Mouse (Mus musculus) stomach, embryonic 15.5 days (tissue): ENCODE data around the gene Apba2. TPM values are rescaled to one million over a fixed set of nuclear protein-coding genes. Genes with fewer than 3 reads are reported as not detected.

Experiments
- ATAC-seq: fragments of 200-750 bp; cut with Nextera tagmentation; 2 replicates; pipeline ENCODE4 v1.8.0; 2017; ENCODE audit warnings: low read depth, moderate number of reproducible peaks, moderate TSS enrichment; ENCODE audit not compliant: insufficient read depth, low FRiP score
- H3K27ac ChIP-seq: fragments of 300-500 bp; sonication (generic); 2 replicates; pipeline ENCODE4 v1.5.1; 2015; ENCODE audit warnings: mild to moderate bottlenecking, inconsistent platforms
- H3K27me3 ChIP-seq: fragments of 300-500 bp; sonication (generic); replicated peaks from 2 replicates; pipeline ENCODE4 v1.6.1; 2015; ENCODE audit warnings: inconsistent platforms
- H3K36me3 ChIP-seq: fragments of 300-500 bp; sonication (generic); 2 replicates; pipeline ENCODE4 v1.6.1; 2015; ENCODE audit warnings: inconsistent platforms
- H3K4me1 ChIP-seq: fragments of 300-500 bp; sonication (generic); 2 replicates; pipeline ENCODE4 v1.6.1; 2015; ENCODE audit warnings: inconsistent platforms
- H3K4me2 ChIP-seq: fragments of 300-500 bp; sonication (generic); 2 replicates; pipeline ENCODE4 v1.6.1; 2015; ENCODE audit warnings: mild to moderate bottlenecking, inconsistent platforms
- H3K4me3 ChIP-seq: fragments of 300-500 bp; sonication (generic); replicated peaks from 2 replicates; pipeline ENCODE4 v1.5.1; 2015; ENCODE audit warnings: inconsistent platforms
- H3K9ac ChIP-seq: fragments of 300-500 bp; sonication (generic); 2 replicates; pipeline ENCODE4 v1.6.1; 2015; ENCODE audit warnings: inconsistent platforms
- H3K9me3 ChIP-seq: fragments of 300-500 bp; sonication (generic); 2 replicates; pipeline ENCODE4 v1.6.1; 2016; ENCODE audit warnings: inconsistent platforms
- WGBS: fragments of 180-500 bp; shearing (Covaris S2); methylation state at CpG from one replicate; pipeline ENCODE4 v1.1.7; 2015; 5-methylcytosine and 5-hydroxymethylcytosine counted together
- polyA plus RNA-seq: library from polyadenylated mRNA; unstranded; fragments of >200 nt; fragmentation: Nextera tagmentation; extraction: Ambion mirVana; gene quantifications from 2 replicates; pipeline ENCODE4 v1.2.1, GENCODE M21; 2015

The Apba2 gene
- polyA plus RNA-seq, 1 experiment from 2014 or later = 6.1 TPM

GRCm38 (mm10) chr7:64508826-64509225 lies 7.3 kb downstream of the Apba2 start:
- no peaks in the 10 kb centered on the region for H3K36me3 ChIP-seq
- ATAC-seq = no peak
- H3K4me3 ChIP-seq = no peak overlapping the region
- no peak overlapping the region for H3K27ac ChIP-seq
- H3K4me1 ChIP-seq = no peaks in the 10 kb centered on the region
- WGBS = 91% methylated on average over 7 of the region's 7 CpGs
- H3K9me3 ChIP-seq = no peaks in the 10 kb centered on the region
- H3K4me2 ChIP-seq = no peak overlapping the region
- no peak overlapping the region for H3K9ac ChIP-seq
- H3K27me3 ChIP-seq = 0 out of 2 replicates have a peak, but pooled peaks cover 6% of the 10 kb centered on the region

GRCm38 (mm10) chr7:64509911-64510310 lies 8.4 kb downstream of the Apba2 start:
- ATAC-seq = 0 out of 2 replicates have a peak, but pooled peaks have one; percentile 14
- 68% methylated on average over 2 of the region's 2 CpGs for WGBS
- Histone ChIP-seq H3K9me3 (no peaks in the 10 kb centered on the region), H3K4me1 (no peaks in the 10 kb centered on the region), H3K4me3 (no peak overlapping the region), H3K27ac (no peak overlapping the region), H3K9ac (no peak overlapping the region), H3K27me3 (0 out of 2 replicates have a peak, but pooled peaks cover under 1% of the 10 kb centered on the region), H3K4me2 (no peak overlapping the region), H3K36me3 (no peaks in the 10 kb centered on the region)

DNA sequence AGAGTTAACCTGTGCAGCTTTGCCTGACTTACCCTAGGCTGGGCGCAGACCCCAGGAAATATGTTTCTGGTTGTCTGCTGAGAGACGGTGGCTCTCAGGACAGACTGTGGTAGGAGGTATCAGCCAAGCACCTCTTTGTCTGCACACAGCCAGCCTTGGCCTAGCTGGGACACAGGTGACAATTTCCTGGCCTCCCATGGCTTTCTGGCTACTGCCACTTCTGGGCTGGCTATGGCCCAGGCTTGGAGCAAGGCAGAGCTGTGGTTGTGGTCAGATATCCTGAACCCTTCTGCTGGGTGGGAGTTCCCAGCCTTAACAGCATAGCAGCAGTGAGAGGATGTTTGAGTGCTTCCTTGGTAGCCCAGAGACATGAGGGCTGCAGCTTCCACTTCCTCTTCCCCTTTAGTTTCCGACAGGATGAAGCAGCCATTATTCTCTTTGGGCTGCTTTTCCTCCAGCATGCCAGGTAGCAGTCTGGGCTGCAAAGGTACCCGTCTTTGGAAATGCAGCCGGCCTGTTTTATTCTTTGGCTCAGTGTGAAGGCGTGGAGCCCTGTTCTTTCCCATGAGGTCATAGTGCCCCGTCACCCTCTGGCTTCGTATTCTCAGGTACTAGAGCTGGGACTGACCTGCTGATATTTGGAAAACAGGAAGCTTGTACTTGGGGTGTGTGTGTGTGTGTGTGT lies 9.2 kb downstream of the Apba2 start:
- Histone ChIP-seq H3K4me2 (no peak overlapping the region), H3K27me3 (no peaks in the 10 kb centered on the region), H3K9me3 (no peaks in the 10 kb centered on the region), H3K4me3 (no peak overlapping the region), H3K27ac (no peak overlapping the region), H3K4me1 (no peaks in the 10 kb centered on the region), H3K9ac (no peak overlapping the region), H3K36me3 (no peaks in the 10 kb centered on the region)
- WGBS = 70% methylated on average over 8 of the region's 8 CpGs
- no peak for ATAC-seq

DNA sequence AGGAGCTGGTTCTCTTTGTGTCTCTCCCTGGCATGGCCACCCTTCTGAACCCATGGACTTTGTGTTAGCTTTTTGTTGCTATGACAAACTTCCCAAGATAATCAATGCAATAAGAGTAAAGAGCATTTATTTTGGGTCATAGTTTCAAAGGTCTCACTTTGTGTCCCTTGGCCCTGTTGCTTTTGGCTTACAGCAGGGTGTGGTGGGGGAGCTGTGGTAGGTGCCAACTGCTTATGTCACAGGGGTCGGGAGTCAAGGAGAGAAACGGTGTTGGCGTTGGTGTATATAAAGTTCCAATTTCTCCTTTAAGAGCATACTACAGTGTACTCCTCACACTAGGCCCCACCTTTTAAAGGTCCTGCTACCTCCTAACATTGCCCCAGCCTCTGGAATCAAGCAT lies 12.1 kb downstream of the Apba2 start:
- Histone ChIP-seq H3K4me1 (no peaks in the 10 kb centered on the region), H3K27me3 (no peaks in the 10 kb centered on the region), H3K4me3 (no peak overlapping the region), H3K9me3 (no peaks in the 10 kb centered on the region), H3K4me2 (no peak overlapping the region), H3K9ac (no peak overlapping the region), H3K36me3 (no peaks in the 10 kb centered on the region), H3K27ac (no peak overlapping the region)
- ATAC-seq = no peak
- WGBS = 88% methylated on average over 3 of the region's 3 CpGs

DNA sequence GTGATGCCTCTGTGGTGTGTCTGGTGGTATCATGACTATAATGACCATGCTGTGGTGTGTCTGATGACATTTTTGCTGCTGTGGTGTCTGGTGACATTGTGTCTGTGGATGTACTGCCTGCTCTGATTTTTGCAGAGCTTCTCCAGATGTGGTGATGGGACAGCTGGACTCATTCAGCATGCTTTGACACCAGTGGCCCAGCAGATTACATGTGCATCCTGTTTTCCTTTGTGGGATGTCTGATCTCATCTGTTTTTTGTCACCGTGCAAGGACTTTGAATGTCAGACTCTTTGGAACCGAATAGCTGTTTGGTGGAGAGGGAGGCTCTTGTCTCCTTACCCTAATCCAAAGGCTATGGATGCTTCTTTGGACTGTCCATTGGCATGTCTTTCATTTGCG lies 13.8 kb downstream of the Apba2 start:
- Histone ChIP-seq H3K27ac (no peak overlapping the region), H3K4me1 (no peaks in the 10 kb centered on the region), H3K9me3 (no peaks in the 10 kb centered on the region), H3K27me3 (no peaks in the 10 kb centered on the region), H3K36me3 (no peaks in the 10 kb centered on the region), H3K9ac (no peak overlapping the region), H3K4me3 (no peak overlapping the region), H3K4me2 (no peak overlapping the region)
- ATAC-seq = no peak
- 62% methylated on average over 3 of the region's 3 CpGs for WGBS

GRCm38 (mm10) chr7:64515891-64516290 lies 14.4 kb downstream of the Apba2 start:
- 82% methylated on average over 4 of the region's 4 CpGs for WGBS
- Histone ChIP-seq H3K9ac (no peak overlapping the region), H3K4me2 (no peak overlapping the region), H3K4me1 (no peaks in the 10 kb centered on the region), H3K36me3 (no peaks in the 10 kb centered on the region), H3K27me3 (no peaks in the 10 kb centered on the region), H3K27ac (no peak overlapping the region), H3K4me3 (no peak overlapping the region), H3K9me3 (no peaks in the 10 kb centered on the region)
- ATAC-seq = no peak; the same call in 1 of the 2 replicates

DNA sequence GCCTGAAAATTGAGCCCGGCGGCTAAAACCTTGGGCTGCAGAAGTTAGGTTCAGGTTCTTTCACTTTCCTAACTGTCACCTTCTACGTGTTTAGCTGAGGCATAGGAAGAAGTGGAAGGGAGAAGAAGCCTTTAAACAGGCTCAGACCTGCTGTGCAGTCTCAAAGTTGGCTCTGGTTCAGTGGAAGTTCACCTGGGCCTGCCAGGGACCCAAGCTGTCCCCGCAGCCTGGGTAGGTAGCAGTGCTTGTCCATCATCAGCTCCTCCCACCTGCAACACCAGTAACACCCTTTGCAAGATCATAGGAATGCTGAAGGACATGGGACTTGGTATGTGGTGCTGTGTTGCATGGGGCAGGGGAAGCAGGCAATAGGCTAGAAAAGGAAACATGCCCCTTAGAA lies 17.6 kb downstream of the Apba2 start:
- no peak overlapping the region for H3K4me2 ChIP-seq
- 62% methylated on average over 4 of the region's 4 CpGs for WGBS
- no peaks in the 10 kb centered on the region for H3K27me3 ChIP-seq
- no peak overlapping the region for H3K27ac ChIP-seq
- no peak overlapping the region for H3K9ac ChIP-seq
- ATAC-seq = no peak
- no peaks in the 10 kb centered on the region for H3K4me1 ChIP-seq
- H3K9me3 ChIP-seq = no peaks in the 10 kb centered on the region
- no peaks in the 10 kb centered on the region for H3K36me3 ChIP-seq
- H3K4me3 ChIP-seq = no peak overlapping the region

DNA sequence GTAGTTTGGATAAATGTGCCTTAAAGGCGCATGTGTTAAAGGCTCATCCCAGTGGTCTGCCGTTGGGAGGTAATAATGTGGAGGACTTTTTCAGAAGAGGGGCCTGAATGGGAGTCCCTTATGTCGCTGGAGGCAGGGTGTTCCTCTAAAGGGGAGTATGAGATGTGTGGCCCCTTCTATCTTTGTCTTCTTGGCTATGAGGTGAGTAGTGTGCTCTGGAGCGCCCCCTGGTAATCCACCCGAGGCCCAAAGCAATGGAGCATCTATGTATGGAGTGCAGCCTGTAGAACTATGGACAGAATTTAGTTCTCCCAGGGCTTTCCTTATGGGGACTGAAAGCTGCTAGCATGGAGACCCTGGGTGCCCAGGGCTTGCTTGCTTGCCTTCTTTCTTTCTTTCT lies 18.0 kb downstream of the Apba2 start:
- no peak overlapping the region for H3K27ac ChIP-seq
- H3K9me3 ChIP-seq = no peaks in the 10 kb centered on the region
- no peaks in the 10 kb centered on the region for H3K27me3 ChIP-seq
- no peak overlapping the region for H3K4me3 ChIP-seq
- H3K4me1 ChIP-seq = no peaks in the 10 kb centered on the region
- no peak overlapping the region for H3K4me2 ChIP-seq
- H3K36me3 ChIP-seq = no peaks in the 10 kb centered on the region
- no peak for ATAC-seq
- 66% methylated on average over 5 of the region's 5 CpGs for WGBS
- no peak overlapping the region for H3K9ac ChIP-seq

DNA sequence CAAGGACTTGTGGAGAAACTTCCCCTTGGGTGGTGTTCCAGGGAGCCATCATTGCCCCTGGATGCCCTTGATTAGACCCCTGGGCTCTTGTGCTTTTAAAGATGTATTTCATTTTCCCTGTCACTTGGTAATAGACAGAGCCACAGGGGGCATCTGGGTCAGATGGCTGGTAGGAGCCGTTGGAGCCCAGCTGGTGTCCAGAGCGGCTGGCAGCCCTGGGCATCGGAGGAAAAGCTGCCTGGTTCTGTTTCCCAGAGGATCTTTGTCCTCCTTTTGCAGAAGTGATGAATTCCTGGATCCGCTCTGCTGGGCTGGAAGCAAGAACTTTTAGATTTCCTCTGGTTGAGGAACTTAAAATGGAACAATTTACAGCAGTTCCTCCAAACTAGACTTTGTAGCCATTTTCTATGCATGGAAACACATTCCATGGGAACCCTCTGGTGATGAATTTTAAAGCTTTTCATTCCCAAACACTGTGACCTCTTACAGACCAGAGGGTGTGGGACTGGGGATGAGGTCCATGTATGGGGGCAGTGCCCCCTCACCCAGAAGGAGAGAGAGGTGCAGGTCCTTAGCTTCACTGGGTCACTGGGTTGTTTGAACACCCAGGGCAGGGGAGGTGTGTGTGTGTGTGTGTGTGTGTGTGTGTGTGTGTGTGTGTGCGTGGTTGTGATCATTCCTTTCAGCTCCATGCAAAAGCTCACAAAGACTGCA lies 20.3 kb downstream of the Apba2 start:
- Histone ChIP-seq H3K4me2 (no peak overlapping the region), H3K36me3 (no peaks in the 10 kb centered on the region), H3K4me3 (no peak overlapping the region), H3K27me3 (no peaks in the 10 kb centered on the region), H3K9me3 (no peaks in the 10 kb centered on the region), H3K27ac (no peak overlapping the region), H3K4me1 (no peaks in the 10 kb centered on the region), H3K9ac (no peak overlapping the region)
- ATAC-seq = no peak
- WGBS = 77% methylated on average over 5 of the region's 5 CpGs

DNA sequence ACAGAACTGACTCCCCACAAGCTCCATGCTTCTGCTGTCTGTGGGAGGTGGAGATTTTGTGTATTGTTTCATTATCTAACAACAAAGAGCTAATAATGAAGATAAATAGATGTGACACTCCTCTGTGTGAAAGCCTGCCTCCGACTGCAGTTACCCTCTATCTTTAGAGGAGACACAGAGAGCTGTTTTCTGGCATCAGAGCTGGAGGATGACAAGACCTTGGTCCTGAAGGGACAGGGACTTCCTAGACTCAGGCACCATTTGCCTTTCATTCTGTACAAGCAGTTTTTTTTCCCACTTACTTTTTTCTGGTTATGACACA lies 20.9 kb downstream of the Apba2 start:
- Histone ChIP-seq H3K9me3 (no peaks in the 10 kb centered on the region), H3K36me3 (no peaks in the 10 kb centered on the region), H3K27ac (no peak overlapping the region), H3K4me1 (no peaks in the 10 kb centered on the region), H3K4me3 (no peak overlapping the region), H3K27me3 (no peaks in the 10 kb centered on the region), H3K9ac (no peak overlapping the region), H3K4me2 (no peak overlapping the region)
- no peak for ATAC-seq
- WGBS = 13% methylated on average over 1 of the region's 1 CpGs

- Histone ChIP-seq H3K27me3 (no peaks in the 10 kb centered on the region), H3K9ac (no peak overlapping the region), H3K36me3 (no peaks in the 10 kb centered on the region), H3K4me1 (no peaks in the 10 kb centered on the region), H3K9me3 (no peaks in the 10 kb centered on the region), H3K27ac (no peak overlapping the region), H3K4me3 (no peak overlapping the region), H3K4me2 (no peak overlapping the region)
- no peak for ATAC-seq
- 88% methylated on average over 1 of the region's 1 CpGs for WGBS
Measured at GRCm38 (mm10) chr7:64531297-64531696, 29.8 kb downstream of the Apba2 start.

GRCm38 (mm10) chr7:64533374-64533773 lies 31.9 kb downstream of the Apba2 start:
- no peak for ATAC-seq
- Histone ChIP-seq H3K9me3 (no peaks in the 10 kb centered on the region), H3K4me3 (no peak overlapping the region), H3K36me3 (no peaks in the 10 kb centered on the region), H3K27ac (no peak overlapping the region), H3K4me2 (no peak overlapping the region), H3K4me1 (no peaks in the 10 kb centered on the region), H3K9ac (no peak overlapping the region), H3K27me3 (no peaks in the 10 kb centered on the region)
- WGBS = 61% methylated on average over 6 of the region's 6 CpGs
